Mouse (Mus musculus) kidney, adult 8-10 months (tissue): Measurements from ENCODE around the gene Polr1d.

Experiments
- DNase-seq, 2 experiments: peaks; one replicate each; pipeline ENCODE4 v3.0.0; 2022

Polr1d gene

DNA sequence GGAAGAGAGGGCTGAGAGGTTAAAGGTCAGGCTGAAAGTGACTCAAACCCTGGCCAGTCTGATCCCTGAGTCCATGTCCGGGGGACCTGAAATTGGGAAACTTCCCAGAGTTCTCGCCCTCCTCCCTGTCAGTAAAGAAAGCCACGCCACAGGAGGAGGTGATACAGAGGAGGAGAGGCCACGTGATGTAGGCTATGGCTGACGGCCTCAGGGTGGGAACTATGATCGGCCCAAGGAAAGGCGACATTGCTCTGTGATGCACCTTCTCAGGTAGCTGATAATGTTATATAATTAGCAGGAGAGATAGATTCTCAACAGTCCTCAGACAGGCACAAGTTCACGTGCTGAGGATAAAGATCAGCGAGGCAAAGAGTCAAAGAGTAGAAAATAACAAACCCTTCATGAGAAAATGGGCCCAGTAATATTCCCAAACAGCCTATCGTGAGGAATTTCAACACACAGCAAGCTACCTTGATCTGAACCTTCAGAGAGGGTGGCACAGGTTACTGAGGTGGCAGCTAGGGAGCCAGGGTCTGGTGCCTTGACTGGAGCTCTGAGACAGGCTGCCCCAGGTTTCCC, 20.0 kb upstream of the Polr1d start:
- DNase-seq: no peak

DNA sequence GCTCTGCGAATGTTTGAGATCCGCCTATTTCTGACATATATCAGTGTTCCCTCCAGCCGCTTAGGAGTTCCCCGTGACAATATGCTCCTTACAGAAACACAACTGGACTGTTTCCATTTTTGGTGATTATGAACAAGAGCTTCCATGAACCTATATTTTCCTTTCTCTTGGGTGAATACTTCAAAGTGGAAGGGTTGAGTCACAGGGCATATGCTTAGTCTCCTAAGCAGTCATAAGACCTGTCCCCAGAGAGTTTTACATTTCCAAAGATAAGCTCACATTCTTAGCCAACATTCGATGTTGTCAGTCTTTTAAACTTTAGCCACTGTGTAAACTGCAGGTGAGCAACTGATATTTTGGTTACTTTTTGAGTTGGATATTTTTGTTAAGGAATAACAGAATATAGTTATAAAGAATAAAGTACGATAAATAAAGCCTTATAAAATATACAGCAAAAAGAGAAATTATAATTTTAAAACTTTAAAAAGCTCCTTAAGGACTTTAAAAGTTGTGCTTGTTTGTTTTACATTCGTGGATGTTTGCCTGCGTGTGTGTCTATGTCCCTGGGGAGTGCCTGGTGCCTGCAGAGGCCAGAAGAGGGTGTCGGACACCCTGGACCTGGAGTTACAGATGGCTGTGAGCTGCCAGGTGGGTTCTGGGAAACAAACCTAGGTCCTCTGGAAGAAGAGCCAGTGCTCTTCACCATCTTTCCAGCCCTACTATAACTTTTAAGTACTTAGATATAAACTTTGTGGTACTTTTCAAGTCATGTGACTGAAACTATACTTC, 19.0 kb upstream of the Polr1d start:
- DNase-seq: no peak

- DNase-seq: no peak
Measured at GRCm38 (mm10) chr5:147058661-147059060, 18.2 kb upstream of the Polr1d start.

- DNase-seq: no peak
Measured at GRCm38 (mm10) chr5:147059319-147059718, 17.5 kb upstream of the Polr1d start.

DNA sequence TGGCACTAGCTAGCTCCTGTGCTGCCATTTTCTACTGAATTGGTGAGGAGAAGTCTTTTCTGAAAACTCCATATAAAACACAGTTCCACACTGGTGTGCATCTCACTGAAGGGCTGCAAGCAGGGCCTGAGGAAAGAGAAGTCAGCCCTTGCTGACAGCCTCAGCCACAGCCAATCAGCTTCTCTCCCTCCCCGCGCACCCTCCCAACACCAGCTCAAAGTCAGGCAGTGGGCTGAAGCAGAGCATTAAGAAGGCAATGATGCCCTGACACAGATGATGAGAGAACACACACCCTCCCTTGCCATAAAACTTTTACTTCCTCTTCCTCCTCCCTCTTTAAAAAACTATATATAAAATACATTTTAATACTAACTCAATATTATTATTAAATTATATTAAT, 16.8 kb upstream of the Polr1d start:
- no peak for DNase-seq

GRCm38 (mm10) chr5:147063215-147063661, 13.6 kb upstream of the Polr1d start:
- DNase-seq: no peak

DNA sequence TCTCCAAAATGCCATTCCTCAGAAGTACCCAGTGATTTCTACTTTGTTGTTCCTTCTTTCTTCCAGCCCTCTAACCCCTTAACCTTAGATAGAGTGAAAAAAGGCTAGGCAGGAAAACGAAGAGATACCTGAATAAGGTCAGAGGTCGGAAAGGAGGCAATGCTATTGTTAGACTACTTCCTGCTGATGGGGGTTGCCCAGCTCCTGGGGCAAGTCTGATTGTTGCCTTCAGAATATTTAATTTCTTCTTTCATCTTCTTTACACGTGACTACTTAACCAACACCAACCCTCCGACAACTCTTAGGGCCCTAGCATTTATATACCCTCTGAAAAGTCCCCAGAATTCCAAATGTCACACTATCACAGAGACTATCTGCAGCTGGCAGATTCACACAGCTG, 10.7 kb upstream of the Polr1d start:
- no peak for DNase-seq

DNA sequence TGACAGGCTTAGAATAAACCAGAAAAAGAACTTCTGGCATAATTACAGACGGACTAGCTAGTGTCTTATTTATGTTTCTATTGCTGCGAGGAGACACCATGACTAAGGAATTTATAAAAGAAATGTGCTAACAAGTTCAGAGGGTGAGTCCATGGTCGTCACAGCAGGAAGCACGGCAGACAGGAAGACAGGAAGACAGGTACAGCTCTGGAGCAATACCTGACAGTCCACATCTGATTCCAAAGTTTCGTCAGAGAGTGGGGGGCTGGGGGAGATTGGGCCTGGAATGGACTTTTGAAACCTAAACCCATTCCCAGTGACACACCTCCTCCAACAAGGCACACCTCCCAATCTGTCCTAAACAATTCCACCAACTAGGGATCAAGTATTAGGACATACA, 9.9 kb upstream of the Polr1d start:
- no peak for DNase-seq

- no peak for DNase-seq
Measured at GRCm38 (mm10) chr5:147068876-147069275, 8.0 kb upstream of the Polr1d start.

DNA sequence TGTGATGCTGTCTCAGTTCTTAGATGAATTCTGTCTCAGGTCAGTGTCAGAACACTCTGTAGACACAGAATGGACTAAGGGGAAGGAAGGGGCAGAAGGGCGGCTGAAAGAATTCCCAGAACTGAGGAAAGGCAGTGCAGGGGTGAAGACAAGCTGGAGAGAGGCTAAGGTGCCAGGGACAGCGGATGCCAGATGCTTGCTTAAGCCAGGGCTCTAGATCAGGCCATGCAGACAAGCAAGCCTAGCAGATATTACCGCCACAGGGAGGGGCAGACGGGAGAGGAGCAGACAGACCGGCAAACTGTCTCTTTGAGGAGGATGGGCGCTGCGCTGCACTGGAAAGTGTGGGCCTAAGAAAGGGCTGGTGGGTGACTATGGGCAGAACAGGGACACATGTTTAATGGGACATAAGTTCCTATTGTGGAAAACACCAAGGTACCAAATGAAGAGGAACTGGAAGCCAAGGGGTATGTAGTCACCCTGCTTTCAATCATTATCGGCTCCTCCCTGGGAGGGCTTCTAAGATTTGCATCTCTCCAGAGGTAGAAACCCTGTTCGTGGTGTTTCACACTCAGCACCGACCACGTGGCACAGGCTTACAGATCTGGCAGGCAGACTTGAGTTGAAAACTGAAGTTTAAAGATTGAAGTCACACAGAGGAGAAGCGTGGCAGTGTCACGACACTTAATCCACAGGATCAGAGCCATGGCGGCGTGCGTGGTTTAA, 5.9 kb upstream of the Polr1d start:
- peak; percentile 62 to 71 for DNase-seq

GRCm38 (mm10) chr5:147071886-147072285, 5.0 kb upstream of the Polr1d start:
- peak; percentile 51 to 68 for DNase-seq

DNA sequence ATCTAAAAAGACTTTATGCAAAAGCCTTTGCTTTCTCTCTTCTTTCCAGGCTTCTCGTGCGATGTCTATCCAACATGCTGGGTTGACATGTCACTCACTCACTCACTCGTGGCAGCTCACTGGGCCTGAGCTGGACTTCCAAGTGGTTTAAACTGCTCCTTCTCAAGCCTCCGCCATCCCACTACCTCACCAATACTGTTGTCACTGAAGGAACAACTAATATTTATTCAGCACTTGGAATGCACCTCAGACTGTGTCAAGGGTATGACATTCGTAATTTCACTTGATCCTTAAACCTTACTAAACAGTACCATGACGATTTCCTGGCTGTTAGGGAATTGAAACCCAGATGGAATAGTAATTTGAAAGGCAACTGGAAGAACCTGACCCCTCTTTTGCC, 3.0 kb upstream of the Polr1d start:
- DNase-seq: no peak

DNA sequence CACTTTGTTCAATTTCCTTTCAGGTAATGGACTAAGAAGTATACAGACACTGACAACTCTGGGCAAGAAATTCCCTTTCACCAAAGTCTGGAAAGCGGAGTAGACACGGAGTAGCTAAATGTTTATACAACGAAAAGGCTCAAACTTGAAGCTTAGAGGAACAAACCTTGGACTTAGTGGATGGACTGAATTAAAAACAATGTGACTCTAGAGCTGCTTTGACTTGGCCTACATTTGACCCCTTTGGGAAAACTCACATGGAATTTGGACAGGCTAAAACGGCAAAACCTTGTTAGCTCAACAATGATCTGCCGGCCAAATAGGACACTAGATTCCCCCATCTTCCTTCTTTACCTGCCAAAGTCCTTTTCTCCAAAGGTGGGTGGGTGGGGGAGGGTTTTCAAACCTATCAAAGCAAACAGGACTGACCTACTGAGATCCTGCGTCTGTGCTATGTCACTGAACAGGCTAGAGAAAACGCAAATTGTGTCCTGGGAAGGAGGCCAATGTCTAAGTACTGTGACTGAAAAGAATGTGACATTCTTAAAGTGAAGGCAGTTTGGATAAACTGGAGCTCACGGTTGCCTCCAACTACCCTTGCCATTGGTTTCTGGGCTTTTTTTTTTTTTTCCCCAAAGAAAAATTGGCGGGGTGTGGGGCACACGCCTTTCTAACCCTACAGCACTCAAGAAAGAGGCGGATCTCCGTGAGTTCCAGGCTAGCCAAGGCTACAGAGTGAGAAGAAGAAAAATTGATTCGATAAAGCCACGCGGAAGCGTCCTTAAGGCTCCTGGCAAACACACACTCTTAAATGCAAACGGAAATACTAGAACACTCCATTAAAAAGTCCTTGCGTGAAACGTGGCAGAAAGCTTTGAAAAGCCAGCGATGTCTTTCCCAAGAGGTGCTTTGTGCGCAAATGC, 1.5 kb upstream of the Polr1d start:
- DNase-seq: peak; percentile 36 to 59

- peak; percentile 98 for DNase-seq
Measured at GRCm38 (mm10) chr5:147076026-147076798, 638 bp upstream of the Polr1d start, which contains the start of gene Lnx2. TSS of gene Lnx2 (minus strand) at chr5:147076586.

DNA sequence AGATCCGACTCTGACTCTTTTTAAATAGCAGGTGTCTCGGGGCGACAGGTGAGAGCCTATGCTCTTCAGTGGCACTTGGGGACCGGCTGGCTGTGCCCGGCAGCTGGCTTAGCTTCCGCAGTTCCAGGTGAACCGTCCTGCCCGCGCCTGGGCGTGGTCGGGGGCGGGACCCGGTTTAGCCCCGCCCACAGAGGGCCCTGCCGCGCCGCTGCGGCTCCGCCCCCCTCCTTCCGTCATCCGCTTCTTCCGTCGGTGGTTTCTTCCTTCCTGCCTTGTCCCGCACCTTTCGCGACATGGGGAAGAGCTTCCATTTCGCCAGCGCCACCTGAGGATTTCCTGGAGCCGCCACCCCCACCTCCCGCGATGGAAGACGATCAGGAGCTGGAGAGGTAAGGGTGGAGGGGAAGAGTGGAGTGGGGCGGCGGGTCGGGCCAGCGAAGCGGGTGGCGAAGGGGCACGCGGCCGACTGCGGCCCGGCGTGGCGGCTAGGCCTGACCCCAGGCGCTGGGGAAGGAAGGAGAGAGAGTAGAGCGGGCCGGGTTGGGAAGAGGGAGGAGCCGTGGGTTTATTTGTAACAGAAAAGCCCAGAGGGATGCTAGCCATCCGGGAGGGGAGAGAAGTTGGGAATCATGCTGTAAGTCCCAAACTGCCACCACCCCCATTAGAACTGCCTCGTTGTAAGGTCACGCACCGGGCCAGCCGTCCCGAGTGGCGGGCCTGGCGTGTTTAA, 620 bp downstream of the Polr1d start:
- peak; percentile 92 to 96 for DNase-seq

DNA sequence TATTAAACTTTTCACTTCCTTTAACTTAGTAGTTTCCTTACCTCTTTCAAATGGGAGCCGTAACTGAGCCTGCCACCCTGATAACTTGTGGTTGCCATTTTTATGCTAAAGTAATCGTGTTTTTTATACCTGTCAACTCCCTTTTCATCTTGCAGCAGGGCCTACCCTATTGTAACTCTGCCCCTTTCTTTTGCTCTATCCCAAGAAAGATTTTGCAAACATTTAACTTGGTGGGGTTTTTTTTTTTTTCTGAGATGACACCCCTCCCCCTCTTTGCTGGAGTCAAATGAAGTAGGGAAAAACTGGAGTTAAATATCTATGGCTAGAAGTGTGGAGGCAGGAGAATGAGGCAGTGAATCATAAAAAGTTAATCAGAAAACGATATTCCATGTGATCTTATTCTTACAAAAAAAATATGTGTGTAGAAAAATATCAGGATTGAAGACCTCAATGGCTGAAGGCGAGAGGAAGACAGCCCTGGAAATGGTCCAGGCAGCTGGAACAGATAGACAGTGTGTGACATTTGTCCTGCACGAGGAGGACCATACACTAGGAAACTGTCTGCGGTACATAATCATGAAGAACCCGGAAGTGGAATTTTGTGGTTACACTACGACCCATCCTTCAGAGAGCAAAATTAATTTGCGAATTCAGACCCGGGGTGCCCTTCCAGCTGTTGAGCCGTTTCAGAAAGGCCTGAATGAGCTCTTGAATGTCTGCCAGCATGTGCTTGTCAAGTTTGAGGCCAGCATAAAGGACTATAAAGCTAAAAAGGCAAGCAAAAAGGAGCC, 1.5 kb downstream of the Polr1d start:
- peak; percentile 28 to 37 for DNase-seq

DNA sequence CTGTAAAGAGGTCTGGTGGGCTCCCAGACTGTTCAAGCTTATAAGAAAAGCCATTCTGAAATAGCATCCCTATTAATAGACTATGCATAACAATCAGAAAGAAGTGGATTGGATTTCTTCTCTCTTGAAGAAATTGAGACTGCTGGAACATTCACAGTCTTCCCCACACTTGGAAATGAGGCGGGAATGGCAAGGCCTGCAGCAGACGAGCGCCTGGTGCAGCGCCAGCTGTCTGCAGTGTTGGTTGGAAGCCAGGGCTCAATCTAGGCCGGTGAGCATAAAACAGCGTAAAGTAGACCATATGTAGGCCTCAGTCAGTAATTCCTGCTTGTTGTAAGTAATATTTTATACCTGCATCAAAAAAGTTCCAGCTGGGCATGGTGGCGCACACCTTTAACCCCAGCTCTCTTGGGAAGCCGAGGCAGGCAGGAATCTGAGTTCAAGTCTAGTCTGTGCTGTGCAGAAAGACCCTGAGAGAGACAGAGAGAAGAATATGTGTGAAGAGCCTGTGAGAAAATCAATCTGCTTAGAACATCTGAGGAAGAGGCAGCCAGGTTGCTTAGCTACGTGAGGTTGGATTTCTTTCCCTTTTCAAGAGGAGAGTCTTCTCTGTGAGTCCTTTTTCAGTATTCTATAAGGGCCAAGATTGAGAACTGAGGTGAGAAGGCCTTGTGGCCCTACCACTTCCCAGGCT, 8.5 kb downstream of the Polr1d start:
- no peak for DNase-seq

GRCm38 (mm10) chr5:147086816-147087215, 10.0 kb downstream of the Polr1d start:
- DNase-seq: no peak

DNA sequence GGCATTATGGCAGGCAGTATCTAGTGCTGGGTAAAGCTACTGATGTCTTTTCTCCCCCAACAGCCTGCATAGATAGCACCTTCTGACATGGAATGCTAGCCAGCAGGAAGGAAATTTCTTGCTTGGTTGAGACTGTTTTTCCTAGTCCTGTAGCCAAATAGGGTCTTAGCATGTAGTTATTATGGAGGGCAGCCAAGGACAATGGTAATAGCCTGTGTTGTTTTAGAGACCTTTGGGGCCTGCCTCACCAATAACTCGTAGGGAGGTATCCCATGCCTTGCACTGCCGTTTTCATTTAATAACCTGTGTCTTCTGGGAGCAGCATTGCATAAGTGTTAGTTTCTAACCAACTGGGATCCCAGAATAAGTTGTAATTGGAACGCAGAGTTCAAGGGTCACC, 13.0 kb downstream of the Polr1d start:
- no peak for DNase-seq
